Mouse (Mus musculus) hindbrain, embryonic 13.5 days (tissue): ENCODE measurements around the gene Tmem30c. TPM values are rescaled to one million over a fixed set of nuclear protein-coding genes. Genes with fewer than 3 reads are reported as not detected.

ENCODE experiments used
- ATAC-seq: fragments of 200-750 bp; cut with Nextera tagmentation; 2 replicates; pipeline ENCODE4 v1.8.0; 2017; ENCODE audit warnings: moderate TSS enrichment; ENCODE audit not compliant: low FRiP score
- H3K27ac ChIP-seq: fragments of 300-500 bp; sonication (generic); 2 replicates; pipeline ENCODE4 v1.5.1; 2015; ENCODE audit warnings: inconsistent platforms, mild to moderate bottlenecking, moderate library complexity
- H3K27me3 ChIP-seq: fragments of 300-500 bp; sonication (generic); 2 replicates; pipeline ENCODE4 v1.6.1; 2015; ENCODE audit warnings: mild to moderate bottlenecking, inconsistent platforms
- H3K36me3 ChIP-seq: fragments of 300-500 bp; sonication (generic); 2 replicates; pipeline ENCODE4 v1.6.1; 2015; ENCODE audit warnings: mild to moderate bottlenecking, inconsistent platforms
- H3K4me1 ChIP-seq: fragments of 300-500 bp; sonication (generic); replicated peaks from 2 replicates; pipeline ENCODE4 v1.6.1; 2015; ENCODE audit warnings: inconsistent platforms
- H3K4me2 ChIP-seq: fragments of 300-500 bp; sonication (generic); 2 replicates; pipeline ENCODE4 v1.6.1; 2015; ENCODE audit warnings: inconsistent platforms, mild to moderate bottlenecking, moderate library complexity
- H3K4me3 ChIP-seq: fragments of 300-500 bp; sonication (generic); 2 replicates; pipeline ENCODE4 v1.5.1; 2015; ENCODE audit warnings: mild to moderate bottlenecking, inconsistent platforms
- H3K9ac ChIP-seq: fragments of 300-500 bp; sonication (generic); 2 replicates; pipeline ENCODE4 v1.6.1; 2015; ENCODE audit warnings: mild to moderate bottlenecking, inconsistent platforms
- H3K9me3 ChIP-seq: fragments of 300-500 bp; sonication (generic); 2 replicates; pipeline ENCODE4 v1.6.1; 2016; ENCODE audit warnings: inconsistent platforms
- WGBS: fragments of 180-500 bp; shearing (Covaris S2); methylation state at CpG from one replicate; pipeline ENCODE4 v1.1.7; 2015; 5-methylcytosine and 5-hydroxymethylcytosine counted together
- polyA plus RNA-seq: library from polyadenylated mRNA; unstranded; fragments of >200 nt; fragmentation: Nextera tagmentation; extraction: Ambion mirVana; gene quantifications from 2 replicates; pipeline ENCODE4 v1.2.1, GENCODE M21; 2015

Tmem30c gene
- polyA plus RNA-seq = 0.12 and 0.18 TPM in 2 replicates

DNA sequence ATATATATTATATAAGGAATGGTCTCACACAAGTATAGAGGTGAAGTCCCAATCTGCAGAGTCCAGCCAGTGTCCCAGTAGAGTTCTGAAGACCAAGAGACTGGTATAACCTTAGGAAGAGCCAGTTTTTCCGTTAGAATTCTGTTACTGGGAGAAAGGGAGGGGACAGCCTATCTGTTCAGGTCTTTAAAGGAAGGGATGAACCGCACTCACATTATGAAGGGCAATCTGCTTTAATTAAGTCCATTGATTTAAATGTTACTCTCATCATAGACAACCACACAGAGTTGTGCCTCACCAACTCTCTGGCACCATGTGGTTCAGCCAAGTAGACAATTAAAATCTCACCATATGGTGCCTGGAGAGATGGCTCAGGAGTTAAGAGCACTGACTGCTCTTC lies at the start of gene Tmem30c:
Tmem30c (minus strand) TSS at position 101 of the 400 bp plus-strand sequence.
- no peak within 1 kb of the TSS for H3K4me2 ChIP-seq
- 76% methylated on average over 2 of the region's 2 CpGs for WGBS
- ATAC-seq = no peak
- no peak within 1 kb of the TSS for H3K9ac ChIP-seq
- no peak within 1 kb of the TSS for H3K4me3 ChIP-seq
- H3K36me3 ChIP-seq = no peaks in the 10 kb centered on the region
- H3K27me3 ChIP-seq = no peaks in the 10 kb centered on the region
- no peaks in the 10 kb centered on the region for H3K4me1 ChIP-seq
- no peaks in the 10 kb centered on the region for H3K9me3 ChIP-seq
- no peak within 1 kb of the TSS for H3K27ac ChIP-seq

DNA sequence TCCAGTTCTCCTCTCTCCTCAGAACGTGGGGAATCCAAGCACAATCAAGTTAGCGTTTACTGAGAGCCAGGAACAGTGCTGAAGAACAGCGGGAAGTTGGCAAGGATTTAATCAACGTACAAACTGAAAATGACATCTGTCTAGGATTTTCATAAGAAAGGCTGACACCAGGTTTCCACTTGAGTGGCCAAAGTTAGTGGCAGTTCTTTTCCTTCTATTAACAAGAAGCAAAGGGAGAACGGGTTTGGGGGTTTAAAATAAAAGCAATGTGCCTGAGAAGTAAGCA lies 47.9 kb upstream of the Tmem30c start:
- no peak overlapping the region for H3K27ac ChIP-seq
- no peaks in the 10 kb centered on the region for H3K4me1 ChIP-seq
- no peaks in the 10 kb centered on the region for H3K27me3 ChIP-seq
- H3K4me2 ChIP-seq = no peak overlapping the region
- ATAC-seq = no peak
- no peak overlapping the region for H3K9ac ChIP-seq
- H3K4me3 ChIP-seq = no peak overlapping the region
- no peaks in the 10 kb centered on the region for H3K36me3 ChIP-seq
- 70% methylated on average over 5 of the region's 5 CpGs for WGBS
- H3K9me3 ChIP-seq = no peaks in the 10 kb centered on the region

DNA sequence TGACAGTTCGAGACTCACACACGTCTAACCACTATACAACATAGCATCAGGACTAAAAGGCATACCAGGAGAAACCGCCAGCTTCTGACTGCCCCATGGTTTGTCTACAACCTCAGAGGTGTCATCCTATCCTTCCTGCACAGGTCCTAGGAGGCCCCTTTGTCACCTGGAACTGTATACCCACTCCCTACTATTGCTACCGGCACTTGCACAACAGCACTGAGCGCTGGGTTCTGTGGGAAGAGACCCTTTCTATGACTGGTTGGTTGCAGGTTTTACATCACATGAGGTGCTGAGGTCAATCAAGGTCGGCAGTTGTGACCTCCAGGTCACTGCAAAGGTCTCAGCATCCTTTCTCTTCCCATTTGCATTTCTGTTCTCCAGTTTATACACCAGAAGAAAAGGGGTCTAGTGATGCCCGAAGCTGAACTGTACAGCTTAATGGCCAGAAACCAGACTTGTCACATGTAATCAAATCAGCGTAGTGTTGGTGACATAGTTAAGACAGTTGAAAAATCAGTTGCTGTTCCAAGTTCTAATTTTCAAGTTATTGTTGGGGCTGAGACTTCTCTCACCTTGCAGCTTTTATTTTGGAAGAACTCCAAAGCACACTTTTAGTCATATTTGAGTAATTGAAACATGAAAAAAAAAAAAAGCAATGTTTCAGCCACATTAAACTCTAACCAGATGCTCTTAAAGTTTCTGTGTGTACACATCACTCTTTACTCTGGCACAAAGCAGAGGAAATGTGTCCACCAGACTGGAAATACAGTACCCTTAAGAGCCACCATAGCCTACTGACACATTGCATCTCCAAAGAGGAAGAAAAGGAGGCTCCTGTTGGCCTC lies 47.3 kb upstream of the Tmem30c start:
- no peak overlapping the region for H3K4me2 ChIP-seq
- no peaks in the 10 kb centered on the region for H3K36me3 ChIP-seq
- 87% methylated on average over 8 of the region's 8 CpGs for whole genome bisulfite sequencing
- ATAC-seq = no peak
- H3K9ac ChIP-seq = no peak overlapping the region
- no peak overlapping the region for H3K4me3 ChIP-seq
- no peaks in the 10 kb centered on the region for H3K9me3 ChIP-seq
- H3K4me1 ChIP-seq = no peaks in the 10 kb centered on the region
- H3K27me3 ChIP-seq = no peaks in the 10 kb centered on the region
- no peak overlapping the region for H3K27ac ChIP-seq

DNA sequence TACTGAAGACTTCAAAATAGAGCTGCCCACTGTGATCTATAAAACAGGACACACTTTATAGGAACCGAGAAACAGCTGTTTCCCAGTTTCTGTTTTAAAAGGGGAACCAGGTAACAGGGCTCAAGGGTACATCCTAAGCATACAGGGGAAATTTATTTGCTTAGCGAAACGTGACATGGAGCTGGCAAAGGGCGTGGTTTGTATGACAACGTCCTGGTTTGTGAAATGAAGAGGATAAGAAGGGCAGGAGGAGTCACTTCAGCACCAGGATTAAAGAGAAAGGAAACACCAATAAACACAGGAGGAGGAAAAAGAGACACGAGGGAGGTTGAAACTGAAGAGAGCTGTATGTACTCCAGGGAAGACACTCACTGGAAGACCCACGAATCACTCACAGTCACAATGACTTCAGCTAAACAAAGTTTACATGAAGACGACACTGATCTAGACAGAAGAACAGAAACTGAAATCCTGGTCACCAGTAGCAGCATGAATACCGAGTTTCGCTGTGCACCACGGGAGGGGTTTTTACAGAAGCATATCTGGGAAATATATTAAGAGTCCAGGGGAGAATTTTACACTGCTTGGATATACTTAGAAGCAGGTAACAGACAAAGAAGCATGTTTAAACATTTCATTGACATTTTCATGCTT lies 44.2 kb upstream of the Tmem30c start:
- Histone ChIP-seq H3K9ac (no peak overlapping the region), H3K9me3 (no peaks in the 10 kb centered on the region), H3K36me3 (no peaks in the 10 kb centered on the region), H3K4me2 (no peak overlapping the region), H3K27me3 (no peaks in the 10 kb centered on the region), H3K4me3 (no peak overlapping the region), H3K27ac (no peak overlapping the region), H3K4me1 (no peaks in the 10 kb centered on the region)
- WGBS = 84% methylated on average over 11 of the region's 11 CpGs
- no peak for ATAC-seq

DNA sequence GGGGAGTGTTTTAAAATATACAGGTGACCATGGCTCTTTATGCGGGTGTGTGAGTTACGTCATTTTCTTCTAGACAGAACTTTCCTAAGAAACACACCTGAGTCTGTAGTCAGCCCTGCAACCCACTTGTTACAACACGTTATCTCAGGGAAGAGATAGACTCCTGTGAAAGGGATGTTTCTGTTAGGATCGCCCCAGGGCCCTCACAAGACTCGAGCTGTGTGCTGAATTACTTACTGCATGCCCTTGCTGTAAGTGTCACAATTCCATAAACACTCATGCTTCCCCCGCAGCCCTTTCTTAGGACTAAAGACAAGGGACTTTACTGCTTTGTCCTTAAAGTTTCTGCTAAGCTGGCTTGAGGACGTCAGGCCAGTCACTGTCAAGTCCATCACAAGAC lies 39.6 kb upstream of the Tmem30c start:
- no peaks in the 10 kb centered on the region for H3K4me1 ChIP-seq

DNA sequence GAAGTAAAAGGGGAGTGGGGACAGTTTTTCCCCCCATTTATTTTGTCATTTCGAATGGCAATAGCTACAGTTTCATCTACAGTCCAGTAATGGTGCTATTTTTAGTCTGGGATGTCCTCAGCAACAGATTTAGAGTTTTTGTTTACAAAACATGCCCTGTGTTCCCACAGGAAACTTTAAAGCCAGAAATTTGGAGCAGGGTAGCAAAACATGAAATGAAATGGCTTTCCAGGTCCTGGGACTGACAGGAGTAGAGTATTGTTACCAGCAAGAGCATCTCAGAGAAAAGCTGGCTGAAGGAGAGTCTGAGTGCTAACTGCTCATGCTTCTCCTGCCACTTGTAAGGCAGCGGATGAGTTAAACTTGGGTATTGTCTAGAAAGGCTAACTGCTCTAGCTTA lies 37.4 kb upstream of the Tmem30c start:
- H3K4me2 ChIP-seq = no peak overlapping the region
- no peaks in the 10 kb centered on the region for H3K36me3 ChIP-seq
- ATAC-seq = no peak
- H3K27me3 ChIP-seq = no peaks in the 10 kb centered on the region
- H3K4me3 ChIP-seq = no peak overlapping the region
- H3K4me1 ChIP-seq = no peaks in the 10 kb centered on the region
- H3K9me3 ChIP-seq = no peaks in the 10 kb centered on the region
- H3K27ac ChIP-seq = no peak overlapping the region
- WGBS = 90% methylated on average over 2 of the region's 2 CpGs
- no peak overlapping the region for H3K9ac ChIP-seq

More for the DNA sequence above, 39.6 kb upstream of the Tmem30c start:
- WGBS = 85% methylated on average over 7 of the region's 7 CpGs
- no peak for ATAC-seq
- H3K4me3 ChIP-seq = no peak overlapping the region
- no peaks in the 10 kb centered on the region for H3K27me3 ChIP-seq
- no peak overlapping the region for H3K9ac ChIP-seq
- no peak overlapping the region for H3K27ac ChIP-seq
- no peak overlapping the region for H3K4me2 ChIP-seq
- H3K36me3 ChIP-seq = no peaks in the 10 kb centered on the region
- no peaks in the 10 kb centered on the region for H3K9me3 ChIP-seq

DNA sequence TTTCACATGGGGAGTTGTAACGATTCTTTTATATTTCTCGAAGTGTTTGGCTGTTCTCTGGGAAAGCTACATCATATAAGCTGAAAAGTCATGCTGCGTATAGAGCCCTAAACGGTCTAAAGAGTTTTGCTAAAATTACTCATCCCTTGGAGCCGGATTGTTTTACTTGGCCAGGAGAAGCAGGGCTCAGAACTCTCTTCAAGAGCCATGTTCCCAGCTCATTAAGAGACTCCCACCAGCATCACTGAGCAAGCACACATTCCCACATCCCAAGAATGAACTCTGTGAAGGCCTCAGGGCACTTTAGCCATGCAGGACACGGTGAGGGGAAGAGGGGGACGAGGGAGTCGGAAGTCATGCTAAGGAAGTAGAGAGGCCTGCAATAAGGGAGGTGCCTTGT lies 36.4 kb upstream of the Tmem30c start:
- Histone ChIP-seq H3K9ac (no peak overlapping the region), H3K27ac (no peak overlapping the region), H3K36me3 (no peaks in the 10 kb centered on the region), H3K27me3 (no peaks in the 10 kb centered on the region), H3K4me1 (no peaks in the 10 kb centered on the region), H3K9me3 (no peaks in the 10 kb centered on the region), H3K4me3 (no peak overlapping the region), H3K4me2 (no peak overlapping the region)
- no peak for ATAC-seq
- WGBS = 88% methylated on average over 8 of the region's 8 CpGs

DNA sequence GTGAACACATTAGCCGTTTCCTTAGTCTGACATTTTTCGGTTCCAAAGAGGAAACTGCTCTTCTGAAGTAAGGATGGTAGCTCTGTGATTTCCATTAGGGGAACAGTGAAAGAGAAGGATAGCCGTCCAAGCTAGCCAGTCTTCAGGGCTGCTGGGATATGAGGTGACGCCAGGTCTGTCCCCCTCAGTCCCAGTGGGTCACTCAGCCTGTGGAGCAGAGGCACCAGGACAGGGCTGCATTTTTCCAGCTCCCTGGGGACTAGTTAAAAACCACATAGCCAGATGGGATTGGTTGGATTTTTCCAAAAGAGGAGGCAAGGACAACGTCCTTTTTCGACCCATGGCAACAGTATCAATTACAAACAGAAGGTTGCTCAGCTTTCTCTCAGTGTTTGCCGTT lies 34.3 kb upstream of the Tmem30c start:
- Histone ChIP-seq H3K4me3 (no peak overlapping the region), H3K9ac (no peak overlapping the region), H3K4me2 (no peak overlapping the region), H3K9me3 (no peaks in the 10 kb centered on the region), H3K27me3 (no peaks in the 10 kb centered on the region), H3K4me1 (no peaks in the 10 kb centered on the region), H3K36me3 (no peaks in the 10 kb centered on the region), H3K27ac (no peak overlapping the region)
- 77% methylated on average over 7 of the region's 7 CpGs for WGBS
- ATAC-seq = no peak

DNA sequence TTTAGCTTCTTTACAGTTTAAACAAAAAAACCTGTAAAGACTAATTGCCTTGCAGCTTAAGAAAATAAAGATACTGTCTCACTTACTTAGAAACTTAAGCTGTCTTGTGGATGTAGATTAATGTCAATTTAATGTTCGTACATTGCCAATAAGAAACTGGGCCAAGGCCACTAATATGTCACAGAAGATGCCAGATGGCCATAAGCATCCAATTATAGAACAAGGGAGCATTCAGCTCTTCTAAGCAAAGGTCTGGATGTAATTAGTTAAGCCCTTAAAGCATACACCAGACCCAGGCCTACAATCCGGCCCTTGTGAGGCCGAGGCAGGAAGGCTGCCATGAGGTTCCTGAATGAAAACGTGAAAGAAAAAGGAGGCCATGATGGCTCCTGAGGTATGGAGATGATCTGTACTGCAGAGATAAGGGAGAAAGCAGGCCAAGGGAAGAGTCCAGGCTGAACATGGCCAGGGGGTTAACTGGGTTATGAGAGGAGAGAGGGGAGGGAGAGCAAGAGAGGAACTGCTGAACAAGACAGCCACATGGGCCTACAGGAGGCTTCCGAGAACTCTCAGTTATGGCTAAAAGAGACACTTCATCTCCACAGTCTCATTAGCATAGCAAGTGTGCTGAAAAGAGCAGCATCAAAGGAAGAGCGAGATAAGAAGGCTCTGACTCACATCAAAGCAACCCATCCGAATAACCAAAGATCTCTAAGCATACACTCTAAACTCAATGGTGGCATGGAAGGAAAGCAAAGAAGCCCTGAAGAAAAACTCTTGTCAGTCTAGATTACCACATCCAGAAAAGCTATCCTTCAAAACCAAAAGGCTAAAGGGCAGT lies 26.8 kb upstream of the Tmem30c start:
- Histone ChIP-seq H3K9ac (no peak overlapping the region), H3K4me3 (no peak overlapping the region), H3K36me3 (no peaks in the 10 kb centered on the region), H3K4me2 (no peak overlapping the region), H3K4me1 (no peaks in the 10 kb centered on the region), H3K27ac (no peak overlapping the region), H3K27me3 (no peaks in the 10 kb centered on the region), H3K9me3 (0 out of 2 replicates have a peak, but pooled peaks cover 4% of the 10 kb centered on the region)
- 68% methylated on average over 7 of the region's 7 CpGs for WGBS
- no peak for ATAC-seq

DNA sequence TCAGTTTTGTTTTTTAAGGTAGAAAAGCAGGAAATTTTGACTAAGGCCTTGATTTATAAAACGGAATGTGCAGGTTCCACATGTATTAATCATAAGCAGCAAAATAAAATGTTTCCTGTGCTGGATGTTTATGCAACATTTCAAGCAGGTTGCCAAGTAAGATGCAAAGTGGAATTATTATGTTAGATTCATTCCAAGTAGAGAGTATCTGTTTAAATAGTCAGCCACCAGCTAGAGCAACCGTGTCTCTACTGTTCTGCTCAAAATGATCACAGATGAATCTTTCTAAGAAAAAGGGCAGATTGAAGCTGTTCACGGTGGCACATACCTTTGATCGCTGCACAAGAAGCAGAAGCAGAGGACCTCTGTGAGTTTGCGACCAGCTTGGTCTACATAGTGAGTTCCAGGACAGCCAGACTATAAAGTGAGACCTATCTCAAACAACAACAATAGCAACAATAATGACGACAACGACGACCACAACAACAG lies 26.0 kb upstream of the Tmem30c start:
- WGBS = 85% methylated on average over 8 of the region's 8 CpGs
- H3K36me3 ChIP-seq = no peaks in the 10 kb centered on the region

DNA sequence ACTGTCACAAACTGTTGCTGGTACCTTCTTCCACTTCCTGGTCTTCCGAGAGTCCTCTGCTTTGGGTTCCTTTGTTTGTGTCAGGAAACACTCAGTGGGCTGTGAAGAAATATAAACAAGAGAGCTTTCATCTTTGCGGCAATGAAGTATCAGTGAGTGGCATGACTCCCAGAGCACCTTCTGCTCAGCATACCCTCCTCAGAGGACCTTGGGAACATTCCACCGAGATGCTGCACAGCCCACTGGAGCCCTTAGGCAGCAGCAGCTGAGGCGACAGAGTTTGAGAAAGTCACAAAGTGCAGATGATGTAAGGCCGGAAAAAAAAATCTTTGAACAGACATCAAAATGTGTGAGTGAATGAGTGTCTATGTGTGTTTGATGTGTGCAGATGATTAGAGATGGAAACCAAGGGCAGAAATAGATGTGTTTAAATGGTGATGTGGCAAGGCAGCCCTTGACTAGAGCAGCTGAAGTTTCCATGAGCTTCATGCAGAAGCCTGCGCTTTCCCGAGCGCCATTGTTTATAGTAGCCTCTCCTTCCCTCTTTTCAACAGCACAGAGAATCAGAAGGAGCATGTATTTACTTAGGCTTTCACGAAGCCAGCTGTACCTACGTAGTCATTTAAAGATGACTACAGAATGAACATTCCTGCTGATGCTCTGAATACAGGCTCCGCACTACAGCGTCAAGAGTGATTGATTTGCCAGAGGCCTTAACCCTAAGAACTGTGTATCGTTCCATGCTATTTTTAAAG lies 25.4 kb upstream of the Tmem30c start:
- Histone ChIP-seq H3K4me2 (no peak overlapping the region), H3K9ac (no peak overlapping the region), H3K27ac (no peak overlapping the region), H3K9me3 (0 out of 2 replicates have a peak, but pooled peaks cover 4% of the 10 kb centered on the region), H3K27me3 (no peaks in the 10 kb centered on the region), H3K4me1 (no peaks in the 10 kb centered on the region), H3K4me3 (no peak overlapping the region), H3K36me3 (no peaks in the 10 kb centered on the region)
- 57% methylated on average over 13 of the region's 13 CpGs for WGBS
- no peak for ATAC-seq

More for the DNA sequence above, 26.0 kb upstream of the Tmem30c start:
- Histone ChIP-seq H3K4me2 (no peak overlapping the region), H3K9ac (no peak overlapping the region), H3K27ac (no peak overlapping the region), H3K9me3 (0 out of 2 replicates have a peak, but pooled peaks cover 4% of the 10 kb centered on the region), H3K27me3 (no peaks in the 10 kb centered on the region), H3K4me3 (no peak overlapping the region), H3K4me1 (no peaks in the 10 kb centered on the region)
- ATAC-seq = no peak

DNA sequence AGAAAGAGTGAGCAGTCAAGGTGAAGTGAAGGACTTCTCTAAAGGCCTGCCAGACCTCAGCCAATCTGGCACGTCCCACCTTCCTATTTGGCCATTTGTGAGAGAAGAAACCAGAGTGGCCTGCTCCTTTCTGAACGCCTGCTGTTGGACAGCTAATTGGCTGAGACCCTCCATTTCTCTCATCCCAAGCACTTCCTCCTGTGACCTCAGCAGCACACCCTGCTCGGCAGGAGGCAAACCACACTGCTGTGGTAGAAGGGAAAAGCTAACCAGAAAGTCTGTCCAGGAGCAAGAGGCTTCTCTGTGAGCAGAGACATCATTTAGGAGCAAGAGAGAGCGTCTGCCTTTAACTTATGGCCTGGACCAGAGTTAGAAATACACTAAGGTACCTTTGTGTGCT lies 24.5 kb upstream of the Tmem30c start:
- H3K9me3 ChIP-seq = 0 out of 2 replicates have a peak, but pooled peaks cover 4% of the 10 kb centered on the region
- no peaks in the 10 kb centered on the region for H3K27me3 ChIP-seq
- no peaks in the 10 kb centered on the region for H3K36me3 ChIP-seq
- 82% methylated on average over 4 of the region's 4 CpGs for WGBS
- no peak for ATAC-seq
- H3K4me3 ChIP-seq = no peak overlapping the region
- no peak overlapping the region for H3K4me2 ChIP-seq
- H3K4me1 ChIP-seq = no peaks in the 10 kb centered on the region
- H3K27ac ChIP-seq = no peak overlapping the region
- H3K9ac ChIP-seq = no peak overlapping the region
